Mouse (Mus musculus): ENCODE measurements around the gene Espn. TPM values are rescaled to one million over a fixed set of nuclear protein-coding genes. Genes with fewer than 3 reads are reported as not detected.

Gene Espn
- polyA plus RNA-seq, 1 experiment from 2014 or later, result 0.76 TPM

DNA sequence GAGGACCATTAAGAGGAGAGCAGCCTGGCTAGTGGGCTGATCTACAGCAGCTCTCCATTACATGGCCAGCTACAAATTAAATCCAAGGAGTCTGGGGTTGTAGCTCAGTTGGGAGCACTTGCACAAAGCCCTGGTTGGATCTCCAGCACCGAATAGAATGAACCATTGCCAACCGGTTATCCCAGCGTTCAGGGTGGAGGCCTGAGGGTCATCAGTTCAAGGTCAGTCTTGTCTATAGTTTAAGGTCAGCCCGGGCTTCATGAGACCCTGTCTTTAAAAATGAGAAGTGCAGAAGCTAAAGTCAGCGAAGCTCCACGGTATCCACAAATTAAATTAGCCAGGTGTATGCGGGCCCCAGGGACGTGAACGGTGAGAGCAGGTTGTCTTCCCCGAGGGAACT, 18.1 kb upstream of the Espn start:
- no peak overlapping the region for H3K4me3 ChIP-seq (ENCODE audit: control insufficient read depth in 1 of 2, insufficient read depth in 1 of 2, low read depth in 1 of 2, low read length in 2 of 2)
- H3K4me2 ChIP-seq (ENCODE audit: low read length), result no peak overlapping the region
- H3K9ac ChIP-seq (ENCODE audit: low read length), result no peak overlapping the region
- ATAC-seq (ENCODE audit: insufficient number of reproducible peaks, insufficient read depth, low FRiP score, low read depth), result no peak
- no peaks in the 10 kb centered on the region for H3K36me3 ChIP-seq (ENCODE audit: control insufficient read depth, insufficient read depth, low read length)
- H3K27ac ChIP-seq (replicated peaks in 1 of 2; ENCODE audit: control insufficient read depth in 1 of 2, insufficient read depth in 1 of 2, low read depth in 2 of 2, low read length in 2 of 2), result no peak overlapping the region
- H3K4me1 ChIP-seq (ENCODE audit: control insufficient read depth in 2 of 2, insufficient read depth in 2 of 2, low read length in 2 of 2), result no peaks in the 10 kb centered on the region
- no peaks in the 10 kb centered on the region for H3K27me3 ChIP-seq (ENCODE audit: control insufficient read depth, insufficient read depth, low read length)
- WGBS, result 78% methylated on average over 10 of the region's 10 CpGs
- H3K9me3 ChIP-seq (ENCODE audit: control insufficient read depth, low read length), result 0 out of 2 replicates have a peak, but pooled peaks cover 2% of the 10 kb centered on the region

DNA sequence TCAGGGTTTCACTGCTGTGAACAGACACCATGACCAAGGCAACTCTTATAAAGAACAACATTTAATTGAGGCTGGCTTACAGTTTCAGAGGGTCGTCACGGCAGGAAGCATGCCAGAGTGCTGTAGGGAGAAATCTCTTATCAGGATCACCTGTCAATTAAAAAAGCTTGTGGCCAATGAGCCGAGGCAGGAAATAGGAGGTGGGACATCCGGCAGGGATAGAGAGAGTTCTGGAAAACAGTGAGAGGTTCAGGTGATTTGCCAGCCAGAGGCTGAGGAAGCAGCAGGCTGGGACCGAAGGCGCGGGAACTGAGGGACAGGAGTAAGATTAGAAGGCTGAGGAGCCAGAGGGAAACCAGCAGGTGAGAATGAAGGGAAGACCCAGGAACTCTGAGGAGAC, 16.9 kb upstream of the Espn start:
- Histone ChIP-seq H3K9me3 (ENCODE audit: control insufficient read depth, low read length) (0 out of 2 replicates have a peak, but pooled peaks cover 2% of the 10 kb centered on the region), H3K9ac (ENCODE audit: low read length) (no peak overlapping the region), H3K27ac (replicated peaks in 1 of 2; ENCODE audit: control insufficient read depth in 1 of 2, insufficient read depth in 1 of 2, low read depth in 2 of 2, low read length in 2 of 2) (no peak overlapping the region), H3K4me1 (ENCODE audit: control insufficient read depth in 2 of 2, insufficient read depth in 2 of 2, low read length in 2 of 2) (no peaks in the 10 kb centered on the region), H3K36me3 (ENCODE audit: control insufficient read depth, insufficient read depth, low read length) (no peaks in the 10 kb centered on the region), H3K4me2 (ENCODE audit: low read length) (no peak overlapping the region), H3K4me3 (ENCODE audit: control insufficient read depth in 1 of 2, insufficient read depth in 1 of 2, low read depth in 1 of 2, low read length in 2 of 2) (no peak overlapping the region), H3K27me3 (ENCODE audit: control insufficient read depth, insufficient read depth, low read length) (no peaks in the 10 kb centered on the region; the same call in 1 of the 2 replicates)
- no peak for ATAC-seq (ENCODE audit: insufficient number of reproducible peaks, insufficient read depth, low FRiP score, low read depth)
- WGBS, result 68% methylated on average over 7 of the region's 7 CpGs

DNA sequence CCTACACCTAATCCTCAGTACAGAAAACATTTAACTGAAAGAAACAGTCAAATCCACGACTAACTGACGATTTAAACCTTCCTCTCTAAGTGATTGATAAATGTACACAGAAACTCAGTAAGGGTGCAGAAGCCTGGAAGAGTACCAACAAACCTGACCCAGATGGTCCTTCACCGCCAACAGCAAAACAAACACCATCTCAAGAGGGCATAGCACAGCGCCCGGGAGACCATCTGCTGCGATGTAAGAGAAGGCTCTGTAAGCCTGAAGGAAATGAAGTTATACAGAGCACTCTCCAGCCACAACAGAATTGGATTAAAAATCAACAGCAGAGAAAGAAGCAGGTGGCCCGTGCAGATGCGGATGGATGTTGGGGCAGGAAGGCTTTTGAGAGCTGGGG, 15.9 kb upstream of the Espn start:
- ATAC-seq (ENCODE audit: insufficient number of reproducible peaks, insufficient read depth, low FRiP score, low read depth), result no peak
- Histone ChIP-seq H3K36me3 (ENCODE audit: control insufficient read depth, insufficient read depth, low read length) (no peaks in the 10 kb centered on the region), H3K9ac (ENCODE audit: low read length) (no peak overlapping the region), H3K4me2 (ENCODE audit: low read length) (no peak overlapping the region), H3K27me3 (ENCODE audit: control insufficient read depth, insufficient read depth, low read length) (no peaks in the 10 kb centered on the region; the same call in none of the 2 replicates), H3K4me3 (ENCODE audit: control insufficient read depth in 1 of 2, insufficient read depth in 1 of 2, low read depth in 1 of 2, low read length in 2 of 2) (no peak overlapping the region), H3K9me3 (ENCODE audit: control insufficient read depth, low read length) (0 out of 2 replicates have a peak, but pooled peaks cover 2% of the 10 kb centered on the region), H3K4me1 (ENCODE audit: control insufficient read depth in 2 of 2, insufficient read depth in 2 of 2, low read length in 2 of 2) (no peaks in the 10 kb centered on the region), H3K27ac (replicated peaks in 1 of 2; ENCODE audit: control insufficient read depth in 1 of 2, insufficient read depth in 1 of 2, low read depth in 2 of 2, low read length in 2 of 2) (no peak overlapping the region)
- 77% methylated on average over 8 of the region's 8 CpGs for WGBS

- no peak overlapping the region for H3K4me3 ChIP-seq (ENCODE audit: control insufficient read depth in 1 of 2, insufficient read depth in 1 of 2, low read depth in 1 of 2, low read length in 2 of 2)
- no peak for ATAC-seq (ENCODE audit: insufficient number of reproducible peaks, insufficient read depth, low FRiP score, low read depth)
- H3K4me1 ChIP-seq (ENCODE audit: control insufficient read depth in 2 of 2, insufficient read depth in 2 of 2, low read length in 2 of 2), result no peaks in the 10 kb centered on the region
- H3K27me3 ChIP-seq (ENCODE audit: control insufficient read depth, insufficient read depth, low read length), result peaks cover 26% of the 10 kb centered on the region
- H3K27ac ChIP-seq (replicated peaks in 1 of 2; ENCODE audit: control insufficient read depth in 1 of 2, insufficient read depth in 1 of 2, low read depth in 2 of 2, low read length in 2 of 2), result no peak overlapping the region
- 0 out of 2 replicates have a peak overlapping the region, but pooled peaks have one; percentile 18 for H3K4me2 ChIP-seq (ENCODE audit: low read length)
- 26% methylated on average over 22 of the region's 22 CpGs for WGBS
- H3K9ac ChIP-seq (ENCODE audit: low read length), result no peak overlapping the region
- H3K9me3 ChIP-seq (ENCODE audit: control insufficient read depth, low read length), result no peaks in the 10 kb centered on the region
- H3K36me3 ChIP-seq (ENCODE audit: control insufficient read depth, insufficient read depth, low read length), result no peaks in the 10 kb centered on the region
Observed at GRCm38 (mm10) chr4:152165036-152165931, 13.1 kb upstream of the Espn start.

DNA sequence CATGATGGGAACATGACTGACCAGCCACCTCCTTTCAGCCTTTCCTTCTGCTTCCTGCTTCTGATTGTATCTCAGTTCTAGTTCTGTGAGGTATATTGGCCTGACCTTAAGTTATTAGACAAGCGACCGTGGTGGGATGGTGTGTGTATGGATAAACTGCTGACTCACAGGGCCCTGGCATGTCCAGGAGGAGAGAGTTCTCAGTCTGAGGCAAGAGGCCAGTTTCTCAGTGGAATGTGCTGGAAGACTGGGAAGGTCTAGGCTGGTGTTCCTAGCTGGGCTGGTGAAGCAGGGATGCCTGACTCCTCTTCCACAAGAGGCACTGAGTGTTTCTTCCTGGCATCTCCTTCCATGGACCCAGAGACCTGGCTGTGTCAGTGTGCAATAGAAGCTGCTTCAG, 10.6 kb upstream of the Espn start:
- no peak overlapping the region for H3K27ac ChIP-seq (replicated peaks in 1 of 2; ENCODE audit: control insufficient read depth in 1 of 2, insufficient read depth in 1 of 2, low read depth in 2 of 2, low read length in 2 of 2)
- no peaks in the 10 kb centered on the region for H3K9me3 ChIP-seq (ENCODE audit: control insufficient read depth, low read length)
- H3K27me3 ChIP-seq (ENCODE audit: control insufficient read depth, insufficient read depth, low read length), result peaks cover 52% of the 10 kb centered on the region
- H3K9ac ChIP-seq (ENCODE audit: low read length), result no peak overlapping the region
- no peak for ATAC-seq (ENCODE audit: insufficient number of reproducible peaks, insufficient read depth, low FRiP score, low read depth)
- H3K4me1 ChIP-seq (ENCODE audit: control insufficient read depth in 2 of 2, insufficient read depth in 2 of 2, low read length in 2 of 2), result peaks cover 2 to 11% of the 10 kb centered on the region in 2 experiments; a peak in 3 of 4 replicates
- H3K4me3 ChIP-seq (ENCODE audit: control insufficient read depth in 1 of 2, insufficient read depth in 1 of 2, low read depth in 1 of 2, low read length in 2 of 2), result no peak overlapping the region
- WGBS, result 83% methylated on average over 2 of the region's 2 CpGs
- H3K36me3 ChIP-seq (ENCODE audit: control insufficient read depth, insufficient read depth, low read length), result no peaks in the 10 kb centered on the region
- no peak overlapping the region for H3K4me2 ChIP-seq (ENCODE audit: low read length)

DNA sequence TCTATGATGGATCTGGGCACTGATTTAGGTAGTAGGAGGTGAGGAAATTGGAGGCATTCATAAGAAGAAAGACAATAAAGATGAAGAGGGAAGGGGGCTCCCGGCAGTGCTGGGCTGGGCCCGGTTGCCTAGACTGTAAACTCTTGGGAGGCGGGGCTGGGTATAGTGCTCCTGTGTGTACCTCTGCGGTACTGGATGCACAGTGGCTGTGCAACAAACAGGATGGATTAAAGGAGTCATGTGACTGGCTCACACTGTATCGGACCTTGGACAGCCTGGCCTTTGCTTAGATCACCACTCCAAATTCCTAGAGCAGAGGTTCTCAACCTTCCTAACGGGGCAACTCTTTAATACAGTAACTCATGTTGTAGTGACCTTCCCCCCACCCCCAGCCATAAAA, 9.4 kb upstream of the Espn start:
- 65% methylated on average over 6 of the region's 6 CpGs for WGBS

DNA sequence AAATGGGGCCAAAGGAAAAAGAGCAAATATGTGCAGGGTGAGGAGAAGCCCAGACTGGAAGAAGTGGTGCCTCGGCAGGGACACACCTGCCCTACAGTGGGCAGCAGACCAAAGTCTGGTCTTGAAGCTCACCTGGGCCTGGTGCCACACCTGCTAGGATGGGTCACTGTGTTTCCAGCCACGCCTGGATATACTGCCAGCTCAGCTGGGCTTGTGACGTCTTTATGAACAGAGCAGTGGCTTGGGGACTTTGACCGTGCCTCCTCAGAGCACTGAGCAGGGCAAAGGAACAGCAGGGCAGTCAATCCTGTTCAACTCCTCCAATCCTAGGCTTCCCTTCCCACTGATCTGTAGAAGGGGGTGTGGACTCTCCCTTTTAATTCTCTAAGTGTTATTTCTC, 8.6 kb upstream of the Espn start:
- Histone ChIP-seq H3K4me3 (ENCODE audit: control insufficient read depth in 1 of 2, insufficient read depth in 1 of 2, low read depth in 1 of 2, low read length in 2 of 2) (no peak overlapping the region), H3K4me2 (ENCODE audit: low read length) (no peak overlapping the region), H3K9me3 (ENCODE audit: control insufficient read depth, low read length) (no peaks in the 10 kb centered on the region), H3K27me3 (ENCODE audit: control insufficient read depth, insufficient read depth, low read length) (peaks cover 59% of the 10 kb centered on the region), H3K27ac (replicated peaks in 1 of 2; ENCODE audit: control insufficient read depth in 1 of 2, insufficient read depth in 1 of 2, low read depth in 2 of 2, low read length in 2 of 2) (no peak overlapping the region), H3K36me3 (ENCODE audit: control insufficient read depth, insufficient read depth, low read length) (no peaks in the 10 kb centered on the region), H3K4me1 (ENCODE audit: control insufficient read depth in 2 of 2, insufficient read depth in 2 of 2, low read length in 2 of 2) (peaks cover 2 to 11% of the 10 kb centered on the region in 2 experiments; a peak in 3 of 4 replicates), H3K9ac (ENCODE audit: low read length) (no peak overlapping the region)
- no peak for ATAC-seq (ENCODE audit: insufficient number of reproducible peaks, insufficient read depth, low FRiP score, low read depth)
- 44% methylated on average over 4 of the region's 4 CpGs for WGBS

More for the DNA sequence above, 9.4 kb upstream of the Espn start:
- Histone ChIP-seq H3K4me3 (ENCODE audit: control insufficient read depth in 1 of 2, insufficient read depth in 1 of 2, low read depth in 1 of 2, low read length in 2 of 2) (no peak overlapping the region), H3K4me2 (ENCODE audit: low read length) (no peak overlapping the region), H3K27ac (replicated peaks in 1 of 2; ENCODE audit: control insufficient read depth in 1 of 2, insufficient read depth in 1 of 2, low read depth in 2 of 2, low read length in 2 of 2) (no peak overlapping the region), H3K9ac (ENCODE audit: low read length) (no peak overlapping the region), H3K9me3 (ENCODE audit: control insufficient read depth, low read length) (no peaks in the 10 kb centered on the region), H3K27me3 (ENCODE audit: control insufficient read depth, insufficient read depth, low read length) (peaks cover 59% of the 10 kb centered on the region), H3K36me3 (ENCODE audit: control insufficient read depth, insufficient read depth, low read length) (no peaks in the 10 kb centered on the region), H3K4me1 (ENCODE audit: control insufficient read depth in 2 of 2, insufficient read depth in 2 of 2, low read length in 2 of 2) (peaks cover 2 to 11% of the 10 kb centered on the region in 2 experiments; a peak in 3 of 4 replicates)
- ATAC-seq (ENCODE audit: insufficient number of reproducible peaks, insufficient read depth, low FRiP score, low read depth), result no peak

All from heart, embryonic 14.5 days (tissue).